Mouse (Mus musculus): Measurements from ENCODE around the gene Rmi2. TPM values are rescaled to one million over a fixed set of nuclear protein-coding genes. Genes with fewer than 3 reads are reported as not detected.
A peak's percentile ranks its signal among the peaks of the same experiment; 100 is the strongest.

Rmi2 gene
- total and polyA plus RNA-seq, 2 experiments from 2014 or later, result 0.58 to 4.1 TPM

- TF ChIP-seq CTCF (IDR thresholded peaks at IDR 0.05; ENCODE audit: low read depth), result no peak
- Histone ChIP-seq H3K4me1 (ENCODE audit: insufficient read depth, low read length) (0 out of 2 replicates have a peak, but pooled peaks cover 4% of the 10 kb centered on the region), H3K4me2 (ENCODE audit: low read depth, low read length) (no peak overlapping the region), H3K27me3 (ENCODE audit: insufficient read depth, low read length) (no peaks in the 10 kb centered on the region), H3K9ac (replicated peaks; ENCODE audit: low read length) (no peak overlapping the region), H3K9me3 (ENCODE audit: low read length) (no peaks in the 10 kb centered on the region), H3K36me3 (ENCODE audit: insufficient read depth, low read length) (no peaks in the 10 kb centered on the region), H3K4me3 (ENCODE audit: low read length) (no peak overlapping the region), H3K27ac (no peak overlapping the region)
- ATAC-seq (no peak), DNase-seq (ENCODE audit: low spot score) (no peak)
- WGBS, result 25% methylated on average over 10 of the region's 10 CpGs
Measured at GRCm38 (mm10) chr16:10838487-10839245, 3.8 kb downstream of the Rmi2 start.

- H3K4me2 ChIP-seq (ENCODE audit: low read depth, low read length), result no peak overlapping the region
- H3K36me3 ChIP-seq (ENCODE audit: insufficient read depth, low read length), result no peaks in the 10 kb centered on the region
- H3K27me3 ChIP-seq (ENCODE audit: insufficient read depth, low read length), result no peaks in the 10 kb centered on the region
- H3K27ac ChIP-seq, result no peak overlapping the region
- no peak overlapping the region for H3K9ac ChIP-seq (replicated peaks; ENCODE audit: low read length)
- DNase-seq (ENCODE audit: low spot score) (no peak), ATAC-seq (no peak)
- peaks cover 7% of the 10 kb centered on the region; the same call in 1 of the 2 replicates for H3K4me1 ChIP-seq (ENCODE audit: insufficient read depth, low read length)
- H3K4me3 ChIP-seq (ENCODE audit: low read length), result no peak overlapping the region
- no peak for TF ChIP-seq CTCF (IDR thresholded peaks at IDR 0.05; ENCODE audit: low read depth)
- H3K9me3 ChIP-seq (ENCODE audit: low read length), result no peaks in the 10 kb centered on the region
- WGBS, result 87% methylated on average over 14 of the region's 14 CpGs
Measured at GRCm38 (mm10) chr16:10840018-10840417, 5.2 kb downstream of the Rmi2 start.

- DNase-seq (ENCODE audit: low spot score) (no peak), ATAC-seq (no peak)
- H3K4me1 ChIP-seq (ENCODE audit: insufficient read depth, low read length), result peaks cover 7% of the 10 kb centered on the region; the same call in 1 of the 2 replicates
- H3K9ac ChIP-seq (replicated peaks; ENCODE audit: low read length), result no peak overlapping the region
- no peak for TF ChIP-seq CTCF (IDR thresholded peaks at IDR 0.05; ENCODE audit: low read depth)
- H3K27ac ChIP-seq, result no peak overlapping the region
- no peaks in the 10 kb centered on the region for H3K27me3 ChIP-seq (ENCODE audit: insufficient read depth, low read length)
- no peaks in the 10 kb centered on the region for H3K9me3 ChIP-seq (ENCODE audit: low read length)
- no peak overlapping the region for H3K4me2 ChIP-seq (ENCODE audit: low read depth, low read length)
- H3K36me3 ChIP-seq (ENCODE audit: insufficient read depth, low read length), result no peaks in the 10 kb centered on the region
- H3K4me3 ChIP-seq (ENCODE audit: low read length), result no peak overlapping the region
- WGBS, result 47% methylated on average over 4 of the region's 4 CpGs
Measured at GRCm38 (mm10) chr16:10842282-10842855, 7.5 kb downstream of the Rmi2 start.

- peak; percentile 73 for ATAC-seq
- H3K27ac ChIP-seq, result no peak overlapping the region; the same call in 1 of the 2 replicates
- peaks cover 7% of the 10 kb centered on the region; the same call in 1 of the 2 replicates for H3K4me1 ChIP-seq (ENCODE audit: insufficient read depth, low read length)
- H3K27me3 ChIP-seq (ENCODE audit: insufficient read depth, low read length), result no peaks in the 10 kb centered on the region
- H3K9me3 ChIP-seq (ENCODE audit: low read length), result no peaks in the 10 kb centered on the region
- 18% methylated on average over 18 of the region's 18 CpGs for WGBS
- peak overlapping the region; percentile 46 for H3K4me2 ChIP-seq (ENCODE audit: low read depth, low read length)
- H3K36me3 ChIP-seq (ENCODE audit: insufficient read depth, low read length), result no peaks in the 10 kb centered on the region
- no peak overlapping the region for H3K4me3 ChIP-seq (ENCODE audit: low read length)
- TF ChIP-seq CTCF (IDR thresholded peaks at IDR 0.05; ENCODE audit: low read depth), result no peak
- peak; percentile 42 for DNase-seq (ENCODE audit: low spot score)
- peak overlapping the region; percentile 2; the same call in 1 of the 2 replicates for H3K9ac ChIP-seq (replicated peaks; ENCODE audit: low read length)
Measured at GRCm38 (mm10) chr16:10843486-10844318, 8.8 kb downstream of the Rmi2 start.

GRCm38 (mm10) chr16:10844319-10844670 lies 9.4 kb downstream of the Rmi2 start:
- ATAC-seq (no peak), DNase-seq (ENCODE audit: low spot score) (no peak)
- H3K27me3 ChIP-seq (ENCODE audit: insufficient read depth, low read length), result no peaks in the 10 kb centered on the region
- peak overlapping the region; percentile 2; the same call in 1 of the 2 replicates for H3K9ac ChIP-seq (replicated peaks; ENCODE audit: low read length)
- H3K4me3 ChIP-seq (ENCODE audit: low read length), result no peak overlapping the region
- H3K9me3 ChIP-seq (ENCODE audit: low read length), result no peaks in the 10 kb centered on the region
- no peak overlapping the region for H3K27ac ChIP-seq
- H3K4me1 ChIP-seq (ENCODE audit: insufficient read depth, low read length), result peaks cover 7% of the 10 kb centered on the region; the same call in 1 of the 2 replicates
- peak overlapping the region; percentile 46 for H3K4me2 ChIP-seq (ENCODE audit: low read depth, low read length)
- WGBS, result 62% methylated on average over 6 of the region's 6 CpGs
- no peaks in the 10 kb centered on the region for H3K36me3 ChIP-seq (ENCODE audit: insufficient read depth, low read length)
- TF ChIP-seq CTCF (IDR thresholded peaks at IDR 0.05; ENCODE audit: low read depth), result no peak

GRCm38 (mm10) chr16:10845952-10846351 lies 11.1 kb downstream of the Rmi2 start:
- Histone ChIP-seq H3K9me3 (ENCODE audit: low read length) (no peaks in the 10 kb centered on the region), H3K36me3 (ENCODE audit: insufficient read depth, low read length) (no peaks in the 10 kb centered on the region), H3K4me3 (ENCODE audit: low read length) (no peak overlapping the region), H3K27ac (no peak overlapping the region), H3K9ac (replicated peaks; ENCODE audit: low read length) (no peak overlapping the region), H3K4me1 (ENCODE audit: insufficient read depth, low read length) (peaks cover 10% of the 10 kb centered on the region; the same call in 1 of the 2 replicates), H3K4me2 (ENCODE audit: low read depth, low read length) (no peak overlapping the region), H3K27me3 (ENCODE audit: insufficient read depth, low read length) (no peaks in the 10 kb centered on the region)
- no peak for ATAC-seq
- DNase-seq (ENCODE audit: low spot score), result no peak
- 69% methylated on average over 6 of the region's 6 CpGs for WGBS
- TF ChIP-seq CTCF (IDR thresholded peaks at IDR 0.05; ENCODE audit: low read depth), result no peak

All from hindbrain, postnatal 0 days (tissue).